Mouse (Mus musculus) cerebellum, postnatal 10 days (tissue): ENCODE data around the gene Pou2f1.
"Not testable (repeated sequence)": the region's sequence is repeated elsewhere in the genome, so short reads cannot be mapped to it uniquely, and the experiment has no call there.

Experiments used
- DNase-seq, 2 experiments: peaks; one replicate each; pipeline ENCODE4 v3.0.0; 2021; ENCODE audit warnings: mixed read lengths in 2 of 2

Pou2f1 gene

DNA sequence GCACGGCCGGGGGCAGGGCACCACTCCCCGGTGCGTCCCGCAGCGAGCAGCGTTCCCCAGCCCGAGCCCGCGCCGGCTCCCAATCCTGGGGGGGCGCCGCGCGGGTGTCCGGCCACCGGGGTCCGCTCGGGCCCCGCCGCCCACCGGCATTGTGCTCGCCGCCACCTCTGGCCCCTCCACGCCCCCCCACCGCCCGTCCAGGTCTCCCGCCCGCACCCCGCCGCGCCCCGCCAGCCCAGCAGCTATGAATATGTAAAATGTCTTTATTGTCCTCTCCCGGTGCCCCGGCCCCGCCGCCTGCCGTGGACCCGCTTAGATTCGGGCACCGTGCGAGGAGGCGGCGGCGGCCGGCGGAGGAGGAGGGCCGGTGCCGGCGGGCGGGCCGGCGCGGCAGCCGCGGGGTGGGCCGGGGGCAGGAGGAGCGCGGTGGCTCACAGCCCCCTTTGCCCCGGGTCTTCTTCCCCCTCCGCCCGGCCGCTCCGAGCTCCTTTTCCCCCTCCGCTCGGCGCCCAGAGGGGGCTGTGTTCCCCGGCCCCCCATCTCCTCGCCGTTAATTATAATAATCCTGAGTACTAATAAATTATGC lies 481 bp downstream of the Pou2f1 start:
- peak; percentile 75 to 76 for DNase-seq

DNA sequence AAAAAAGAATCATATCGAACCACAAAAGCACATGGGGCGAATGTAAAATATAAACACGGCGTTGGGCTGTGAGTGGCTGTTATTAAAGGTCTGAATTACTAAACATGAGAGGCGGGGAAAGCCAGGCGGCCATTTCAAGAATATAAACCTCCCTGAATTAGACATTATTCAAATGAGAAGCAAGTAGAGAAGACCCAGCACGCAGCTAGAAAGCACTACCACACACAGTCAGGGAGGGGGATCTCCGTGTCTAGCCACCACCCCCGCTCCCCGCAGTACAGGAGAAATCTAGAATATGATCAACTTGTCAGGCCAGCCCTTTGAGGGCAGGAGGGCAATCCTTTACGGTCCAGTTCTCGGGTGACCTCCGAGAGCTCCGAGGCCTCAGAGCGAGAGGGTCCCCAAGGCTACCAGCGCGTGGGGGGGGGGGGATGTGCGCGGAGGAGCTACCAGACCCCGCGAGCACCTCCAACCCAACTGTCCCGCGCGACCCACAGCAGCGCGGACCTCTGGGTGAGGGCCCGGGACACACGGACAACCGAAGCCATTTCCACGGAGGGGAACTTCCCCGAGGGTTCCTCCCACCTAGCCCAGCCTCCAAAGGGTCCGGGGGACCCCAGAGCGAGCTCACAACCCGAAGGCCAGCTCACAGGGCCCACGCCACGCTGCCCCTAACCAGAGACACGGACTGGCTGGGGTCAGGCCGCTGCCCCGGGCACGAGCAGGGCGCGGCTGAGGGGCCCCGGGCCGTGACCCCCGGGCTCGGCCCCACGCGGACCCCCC lies 1.2 kb downstream of the Pou2f1 start:
- DNase-seq = peak; percentile 61

DNA sequence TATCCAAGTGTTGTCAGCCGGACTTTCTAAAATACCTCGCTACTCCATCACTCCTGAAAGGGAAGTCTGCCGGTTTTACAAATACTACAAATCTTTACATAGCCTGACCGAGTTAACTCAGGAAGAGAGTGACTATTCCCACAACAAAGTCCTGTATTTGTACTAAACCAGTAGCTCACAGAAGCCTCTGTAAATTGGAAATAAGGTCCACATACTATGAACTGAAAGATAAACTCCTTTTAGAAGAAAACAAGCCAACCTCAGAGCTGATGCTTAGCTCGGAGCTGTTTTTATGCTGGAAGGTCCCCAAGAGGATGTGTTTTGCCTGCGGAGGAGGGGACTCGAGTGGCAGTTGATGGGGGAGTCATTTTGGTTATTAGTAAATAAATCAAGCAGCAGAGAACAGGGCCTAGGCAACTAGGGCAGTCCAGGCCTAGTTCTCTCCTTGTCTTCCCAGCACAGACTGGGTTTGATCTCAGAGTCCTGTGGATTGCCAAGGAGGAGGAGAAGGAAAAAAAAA lies 1.8 kb downstream of the Pou2f1 start:
- peak; percentile 22 to 39 for DNase-seq

DNA sequence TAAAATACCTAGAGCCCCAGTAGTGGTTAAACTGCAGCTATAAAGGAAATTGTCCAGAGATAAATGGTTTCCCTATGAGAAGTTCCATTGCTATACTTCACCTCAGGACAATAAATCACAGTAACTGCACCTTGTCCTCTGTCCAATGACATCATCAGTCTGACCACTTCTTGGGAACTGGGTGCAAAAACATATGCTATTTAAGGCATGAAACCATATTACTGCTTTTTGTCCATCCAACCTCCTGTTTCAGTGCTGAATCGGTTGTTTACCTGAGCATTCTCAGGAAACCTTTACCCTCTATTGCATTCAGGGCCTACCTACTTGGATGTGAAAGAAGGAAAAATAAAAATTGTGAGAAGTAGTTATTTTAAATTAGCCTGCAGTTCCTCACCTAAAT lies 2.8 kb downstream of the Pou2f1 start:
- no peak for DNase-seq

DNA sequence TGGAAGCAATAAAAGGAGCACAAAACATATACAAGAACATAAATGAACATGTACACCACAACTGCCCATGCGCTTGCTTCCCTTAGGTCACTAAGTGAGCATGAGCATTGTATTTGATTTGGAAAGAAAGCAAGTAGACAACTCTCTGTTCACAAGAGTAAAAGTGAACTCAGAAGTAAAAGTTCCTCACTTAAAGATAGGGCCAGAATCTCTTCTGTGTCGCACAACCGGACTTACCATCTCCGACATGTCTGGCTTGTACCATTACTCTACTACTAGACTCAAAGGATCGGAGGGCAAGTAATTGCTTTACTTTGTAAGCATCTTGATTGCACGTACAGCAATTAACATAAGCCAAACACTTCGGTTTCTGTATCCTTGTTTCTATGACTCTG lies 6.8 kb downstream of the Pou2f1 start:
- no peak for DNase-seq

DNA sequence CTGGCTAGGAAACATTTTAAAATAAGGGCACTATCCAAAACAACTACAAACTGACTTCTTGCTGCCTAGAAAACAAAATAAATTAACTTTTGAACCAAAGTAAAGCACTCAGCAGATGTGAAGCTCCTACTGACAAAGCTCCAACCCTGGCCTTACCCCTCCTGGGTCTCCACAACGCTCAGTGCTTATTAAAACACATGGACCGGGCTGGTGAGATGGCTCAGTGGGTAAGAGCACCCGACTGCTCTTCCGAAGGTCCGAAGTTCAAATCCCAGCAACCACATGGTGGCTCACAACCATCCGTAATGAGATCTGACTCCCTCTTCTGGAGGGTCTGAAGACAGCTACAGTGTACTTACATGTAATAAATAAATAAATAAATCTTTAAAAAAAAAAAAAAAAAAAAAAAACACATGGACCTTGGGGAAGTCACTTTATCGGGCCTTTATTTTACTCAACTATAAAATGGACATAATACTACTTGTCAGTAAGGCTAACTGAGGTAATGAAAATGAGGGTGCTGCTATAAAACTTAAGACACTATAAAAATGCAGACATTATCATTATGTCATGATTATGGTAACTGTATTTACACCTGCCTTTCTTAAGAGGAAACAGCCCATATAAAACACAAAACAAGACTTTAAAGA lies 7.3 kb downstream of the Pou2f1 start:
- not testable (repeated sequence) for DNase-seq

DNA sequence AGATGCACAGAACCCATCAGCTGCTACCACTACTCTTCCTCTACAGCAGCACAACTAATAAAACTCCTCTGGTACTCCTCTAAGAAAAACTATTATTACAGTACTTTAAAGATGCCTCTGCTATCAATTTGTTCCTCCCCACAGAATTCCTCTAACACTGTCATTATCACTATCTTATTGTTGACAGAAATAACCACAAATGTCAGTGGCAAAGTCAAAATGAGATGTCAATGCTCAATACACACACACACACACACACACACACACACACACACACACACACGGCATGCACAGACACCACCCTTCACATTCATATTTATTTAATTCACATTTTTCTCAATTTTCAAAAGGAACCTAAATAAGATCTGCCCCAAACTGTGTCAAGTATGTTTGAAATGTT lies 8.2 kb downstream of the Pou2f1 start:
- DNase-seq = no peak

DNA sequence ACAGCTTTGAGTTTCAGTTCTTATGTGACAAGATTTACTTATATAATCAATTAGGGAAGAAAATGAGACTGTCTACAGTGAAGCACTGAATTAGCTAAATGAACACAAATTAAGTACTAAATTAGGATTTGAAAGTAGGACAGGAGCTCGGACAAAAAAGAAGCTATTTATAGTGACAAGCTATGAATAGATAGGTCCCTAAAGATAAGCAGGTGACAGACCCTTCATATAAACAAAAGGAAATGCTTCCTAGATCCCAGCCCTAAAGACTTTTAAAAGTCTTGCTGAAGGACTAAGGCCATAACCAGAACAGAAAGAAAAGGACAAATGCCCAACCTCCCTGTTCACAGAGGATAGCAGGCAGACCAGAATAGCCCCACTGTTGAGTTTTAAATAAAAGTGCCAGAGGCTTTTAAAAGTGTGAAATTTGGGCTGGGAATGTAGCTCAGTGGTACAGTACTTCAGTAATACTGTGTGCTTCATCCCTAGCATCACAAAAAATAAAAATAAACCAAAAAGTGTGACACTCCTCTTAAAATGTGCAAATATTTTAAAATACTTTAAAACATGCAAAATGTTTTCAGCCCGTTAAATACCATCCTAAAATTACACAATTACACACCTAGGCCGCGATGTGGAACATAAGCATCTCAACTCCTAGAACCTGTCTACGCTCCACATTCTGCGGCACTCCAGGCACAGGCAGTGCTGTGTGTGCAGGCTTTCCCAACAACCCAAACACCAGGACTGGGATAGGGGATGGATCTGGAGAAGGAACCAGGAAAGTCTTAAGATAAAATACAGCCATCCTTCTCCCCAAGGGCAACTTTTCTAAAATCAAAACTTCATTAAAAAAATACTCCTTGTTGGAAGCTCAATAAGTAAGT lies 9.0 kb downstream of the Pou2f1 start:
- DNase-seq = no peak

DNA sequence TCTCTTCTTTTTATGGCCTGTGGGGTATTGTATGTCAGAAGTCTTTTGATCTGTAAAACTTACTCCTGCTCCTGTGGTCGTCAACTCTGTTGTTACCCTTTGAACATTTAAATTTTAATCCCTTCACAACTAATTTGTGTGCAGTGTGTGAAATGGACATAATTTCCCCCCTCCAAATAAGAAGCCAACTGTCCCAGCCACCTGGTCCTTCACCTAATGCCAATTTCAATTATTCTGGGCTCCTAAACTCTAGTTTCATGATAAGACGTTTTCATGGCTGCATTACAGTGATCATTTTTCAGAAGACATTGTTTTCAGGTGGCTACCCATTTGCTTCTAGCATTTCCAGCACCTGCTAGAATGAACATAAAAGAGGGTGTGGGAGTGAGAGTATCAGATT lies 13.9 kb downstream of the Pou2f1 start:
- DNase-seq = no peak

DNA sequence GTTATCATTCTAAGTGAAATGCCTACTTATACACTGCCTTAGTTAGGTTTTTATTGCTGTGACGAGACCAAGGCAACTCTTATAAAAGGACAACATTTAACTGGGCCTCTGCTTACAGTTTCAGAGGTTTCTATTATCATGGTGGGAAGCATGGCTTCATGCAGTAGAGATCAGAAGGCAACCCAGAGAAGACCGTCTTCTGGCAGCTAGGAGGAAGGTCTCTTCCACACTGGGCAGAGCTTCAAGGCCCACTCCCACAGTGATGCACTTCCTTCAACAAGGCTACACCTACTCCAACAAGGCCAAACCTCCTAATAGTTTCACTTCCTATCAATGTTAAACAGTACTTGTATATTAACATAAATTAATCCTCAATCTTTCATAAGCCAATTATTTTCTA lies 14.4 kb downstream of the Pou2f1 start:
- DNase-seq = no peak

DNA sequence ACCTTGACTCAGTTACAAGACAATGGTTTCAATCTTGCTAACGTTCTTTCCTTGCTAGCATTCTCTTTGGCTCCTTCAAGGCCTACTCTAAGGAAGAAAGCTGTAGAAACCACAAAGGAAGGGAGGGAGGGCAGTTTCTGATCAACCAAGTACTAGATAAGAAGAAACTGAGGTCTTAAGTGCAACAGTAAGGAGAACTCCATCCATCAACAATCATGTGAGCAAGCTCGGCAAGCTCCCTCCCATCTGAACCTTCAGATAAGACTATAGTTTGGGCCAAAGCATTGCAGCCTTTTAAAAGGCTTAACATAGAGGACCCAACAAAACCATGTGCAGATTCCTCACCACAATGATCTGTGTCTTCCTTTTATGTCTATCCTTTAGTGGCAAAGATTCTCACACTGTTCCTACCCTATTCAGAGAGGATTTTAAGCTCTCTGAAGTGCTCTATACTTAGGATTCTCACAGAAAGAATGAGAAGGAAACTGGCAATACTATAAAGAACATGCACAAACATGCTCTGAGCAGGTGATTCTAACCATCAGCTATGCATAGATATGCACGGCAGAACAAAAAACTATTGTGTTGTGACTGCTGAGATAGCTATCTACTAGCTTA lies 16.6 kb downstream of the Pou2f1 start:
- DNase-seq = no peak

DNA sequence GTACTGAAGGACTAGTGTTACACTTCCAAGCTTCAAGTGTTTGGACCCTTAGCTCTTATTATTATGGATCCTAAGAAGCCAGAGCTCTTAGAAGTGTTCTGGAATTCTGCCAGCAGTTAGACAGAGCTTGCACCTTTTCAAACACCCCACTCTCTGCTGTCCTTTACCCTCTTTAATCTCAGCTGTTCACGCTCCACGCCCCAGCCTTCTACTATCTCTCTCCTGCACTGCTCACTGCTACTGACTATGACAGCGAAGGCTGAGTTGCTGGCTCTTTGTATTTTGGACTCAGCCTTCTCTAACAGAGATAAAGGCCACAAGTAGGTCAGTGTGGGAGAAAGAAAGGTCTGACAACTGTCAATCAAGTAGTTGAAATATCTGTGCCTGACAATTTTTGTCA lies 17.3 kb downstream of the Pou2f1 start:
- DNase-seq = no peak

DNA sequence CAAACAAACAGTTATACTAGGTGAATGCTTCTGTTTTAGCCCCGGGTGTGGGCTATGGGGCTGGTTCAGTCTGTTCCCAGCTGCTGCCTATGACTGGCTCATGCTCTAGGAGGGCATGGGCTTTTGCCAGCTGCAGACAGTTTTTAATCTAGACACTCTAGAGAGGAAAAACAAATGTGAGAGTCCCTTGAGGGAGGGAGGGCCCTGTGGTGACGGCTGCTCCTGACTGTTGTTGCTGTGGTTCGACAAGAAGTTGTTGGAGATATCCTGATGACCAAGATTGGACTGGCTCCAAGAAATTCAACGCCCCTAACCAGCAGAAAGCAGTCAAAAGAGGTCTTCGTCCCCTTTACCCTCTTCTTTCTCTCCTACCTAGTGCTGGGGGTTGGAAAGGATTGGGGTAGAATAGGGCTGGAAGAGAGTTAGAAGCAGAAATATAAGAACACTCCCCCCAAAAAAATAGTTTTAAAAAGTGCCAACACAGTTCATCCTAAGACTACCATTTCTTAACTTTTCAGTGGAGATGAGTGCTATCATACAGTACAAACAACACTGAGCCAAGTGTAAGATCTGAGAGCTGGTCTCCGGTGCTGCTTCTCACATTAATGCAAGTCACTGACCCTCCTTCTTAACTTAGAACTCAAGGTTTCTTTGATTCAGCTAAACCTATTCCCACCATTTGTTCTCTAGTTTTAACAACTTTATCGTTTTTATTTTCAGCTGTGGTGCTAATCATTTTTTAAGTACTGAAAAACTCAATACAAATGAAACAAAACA lies 25.6 kb downstream of the Pou2f1 start:
- DNase-seq = peak; percentile 8 to 33

DNA sequence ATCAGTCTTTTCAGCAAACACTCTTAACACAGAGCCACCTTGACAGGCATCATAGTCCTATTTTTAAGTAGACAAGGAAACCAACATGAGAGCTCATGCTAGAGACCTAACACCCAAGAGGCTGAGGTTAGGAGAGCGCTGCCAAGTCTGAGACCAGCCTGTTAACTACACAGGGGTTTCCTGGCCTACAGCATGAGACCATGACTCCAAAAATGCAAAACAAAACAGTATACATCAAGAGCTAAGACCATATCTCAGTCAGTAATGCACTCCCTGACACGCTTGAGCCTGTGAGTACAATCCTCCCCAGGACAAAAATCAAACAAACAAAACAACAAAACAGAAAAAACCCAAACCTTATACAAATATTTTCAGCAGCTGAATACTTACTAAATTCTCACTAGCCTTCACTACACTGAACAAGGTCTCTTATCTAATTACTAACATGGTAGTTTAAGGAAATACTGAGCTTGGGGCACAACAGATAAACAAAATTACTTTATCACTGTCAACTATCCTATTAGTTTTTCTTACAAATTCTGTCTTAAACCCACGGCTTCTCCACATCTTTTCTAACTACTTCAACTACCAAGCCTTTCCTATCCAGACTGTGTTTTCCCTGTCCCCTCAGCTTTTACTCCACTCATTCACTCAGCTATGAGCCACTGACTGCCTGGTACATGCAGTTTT lies 33.3 kb downstream of the Pou2f1 start:
- no peak for DNase-seq

DNA sequence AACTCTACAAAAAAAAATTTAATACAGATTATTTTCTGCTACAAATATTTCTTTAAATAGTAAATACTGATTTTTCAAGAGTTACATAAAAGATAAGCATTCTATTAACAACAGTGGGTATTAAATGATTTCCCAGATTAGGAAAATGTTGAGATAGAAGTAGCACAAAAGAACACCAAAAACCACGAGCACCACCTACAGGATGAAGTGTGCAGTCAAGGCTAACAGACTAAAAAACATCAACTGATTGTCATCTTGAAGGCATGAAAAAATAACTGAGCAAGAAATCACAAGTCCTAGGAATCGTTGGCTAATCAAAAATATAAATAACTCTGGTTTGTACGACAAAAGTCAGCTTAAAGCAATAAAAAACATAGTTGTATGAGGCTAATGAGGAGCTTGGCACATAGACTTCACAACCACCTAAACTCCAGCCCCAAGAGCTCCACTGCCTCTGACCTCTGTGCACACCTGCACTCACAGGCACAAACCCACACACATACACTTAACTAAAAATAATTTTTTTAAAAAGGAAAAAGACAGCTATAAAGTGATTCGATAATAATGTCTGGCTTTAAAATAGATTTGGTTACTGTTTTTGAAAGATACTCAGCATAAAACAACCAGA lies 35.3 kb downstream of the Pou2f1 start:
- DNase-seq = peak; percentile 71 to 78

DNA sequence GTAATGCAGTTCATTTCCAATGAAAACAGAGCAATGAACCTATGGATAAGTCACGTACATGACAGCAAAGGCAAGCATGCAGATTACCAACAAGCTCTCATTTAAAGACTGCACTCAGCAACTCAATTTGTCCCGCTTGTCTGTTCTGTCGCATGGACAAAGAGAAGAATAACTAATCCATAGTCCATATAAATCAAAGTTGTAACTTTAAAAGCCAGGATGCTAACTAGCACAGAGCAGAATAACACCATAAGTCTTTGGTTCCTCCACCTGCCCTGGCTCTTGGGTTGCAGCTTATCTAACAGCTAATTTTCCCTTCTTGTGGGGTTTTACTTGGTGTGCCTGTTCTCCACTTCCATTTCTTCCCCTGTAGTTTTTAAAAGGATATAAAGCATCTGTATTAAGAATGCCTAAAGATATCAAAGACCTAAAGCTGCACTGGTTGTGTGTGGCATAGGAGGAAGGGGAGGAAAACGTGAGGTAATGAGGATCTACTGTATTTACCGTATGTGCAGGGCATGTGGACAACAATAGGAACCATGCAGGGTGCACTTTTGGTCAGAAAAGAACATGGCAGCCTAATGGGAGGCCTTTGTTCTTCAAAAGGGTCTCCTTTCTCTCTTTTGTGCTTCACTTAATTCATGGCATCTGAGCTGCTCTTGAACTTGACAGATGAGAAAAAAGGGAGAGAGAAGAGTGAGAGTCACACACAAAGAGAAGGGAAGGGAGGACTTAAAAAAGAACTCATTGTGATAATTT lies 36.1 kb downstream of the Pou2f1 start:
- no peak for DNase-seq

DNA sequence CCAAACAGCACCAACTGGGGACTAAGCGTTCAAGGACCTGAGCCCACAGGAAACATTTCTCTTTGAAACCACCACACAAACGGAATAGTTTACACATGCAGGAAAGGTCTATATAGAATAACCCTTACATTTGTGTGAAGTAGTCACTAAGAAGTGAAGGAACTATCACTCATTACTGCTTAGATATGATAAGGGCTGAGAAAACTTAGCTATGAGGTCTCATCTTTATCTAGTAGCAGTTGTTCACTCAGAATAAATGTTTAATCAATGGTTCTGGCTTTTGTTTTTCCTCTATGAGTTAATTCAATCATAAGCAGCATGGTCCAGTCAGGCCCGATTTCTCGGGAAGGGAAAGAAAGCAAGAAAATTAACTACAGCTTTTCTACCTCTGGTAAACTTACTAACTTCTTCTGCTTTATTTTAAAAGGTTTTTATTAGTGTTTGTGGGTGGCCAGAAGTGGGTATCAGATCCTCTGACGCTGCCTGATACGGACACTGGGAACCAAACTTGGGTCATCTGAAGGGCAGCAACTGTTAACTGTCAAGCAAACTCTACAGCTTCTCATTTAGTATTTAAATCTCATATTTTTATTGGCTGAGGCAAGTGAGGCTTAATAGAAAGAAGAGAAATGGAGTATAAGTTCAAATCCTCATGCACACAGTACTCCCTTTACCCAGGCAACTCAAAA lies 40.7 kb downstream of the Pou2f1 start:
- DNase-seq = no peak

DNA sequence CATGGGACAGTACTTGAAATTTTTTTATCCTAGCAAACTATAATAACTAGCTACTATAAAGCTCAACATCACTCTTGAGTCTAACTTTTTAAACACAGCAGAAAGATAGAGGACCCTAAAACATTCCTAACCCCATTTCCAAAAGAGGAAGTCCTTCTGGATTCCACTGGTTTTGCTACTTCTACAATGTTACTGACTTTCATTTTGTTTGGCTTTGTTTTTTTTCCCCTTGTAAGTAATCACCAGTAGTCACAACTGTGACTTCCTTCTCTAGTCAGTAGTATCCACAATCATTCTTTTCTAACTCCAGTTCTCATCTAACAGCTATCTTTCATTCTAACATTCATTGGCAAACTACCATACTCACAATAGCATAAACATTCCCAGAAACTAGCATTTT lies 44.3 kb downstream of the Pou2f1 start:
- no peak for DNase-seq

DNA sequence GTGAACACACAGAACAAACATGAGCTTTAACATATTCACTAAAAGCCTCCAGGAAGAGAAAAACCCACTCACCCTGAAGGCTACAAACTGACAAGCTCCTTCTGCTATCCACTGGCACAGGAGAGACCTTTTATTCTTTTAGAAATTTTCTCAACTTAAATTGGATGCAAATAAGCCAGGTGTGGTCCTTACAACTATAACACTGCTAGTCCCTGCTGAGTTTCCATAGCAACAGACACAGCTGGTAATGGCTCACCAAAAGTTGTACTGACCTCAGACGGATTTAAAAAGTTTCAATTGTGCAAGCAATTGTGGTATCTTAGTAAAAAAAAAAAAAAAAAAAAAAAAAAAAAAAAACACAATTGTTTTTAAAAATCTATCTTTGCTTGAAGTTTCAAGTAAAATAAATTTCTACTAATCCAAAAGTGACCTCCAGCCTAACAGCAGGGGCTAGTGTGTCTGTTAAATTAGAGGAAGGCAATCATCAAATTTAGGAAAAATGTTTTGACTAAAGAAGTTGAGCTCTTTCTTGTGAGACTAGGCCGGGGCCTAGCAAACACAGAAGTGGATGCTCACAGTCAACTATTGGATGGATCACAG lies 54.2 kb downstream of the Pou2f1 start:
- no peak for DNase-seq
